Mouse (Mus musculus) forebrain, embryonic 14.5 days (tissue): ENCODE data around the gene Apoc2. TPM values are rescaled to one million over a fixed set of nuclear protein-coding genes. Genes with fewer than 3 reads are reported as not detected.

Experiments
- ATAC-seq: fragments of 200-750 bp; cut with Nextera tagmentation; 2 replicates; pipeline ENCODE4 v1.8.0; 2017; ENCODE audit warnings: mild to moderate bottlenecking, moderate library complexity
- DNase-seq: peaks from one replicate; pipeline ENCODE4 v3.0.0-alpha.2; 2015; ENCODE audit warnings: low spot score
- H3K27ac ChIP-seq: fragments of 300-500 bp; sonication (generic); 2 replicates; pipeline ENCODE4 v1.5.1; 2014; ENCODE audit warnings: low read depth, mild to moderate bottlenecking, control low read depth, low read length, moderate library complexity
- H3K27me3 ChIP-seq: fragments of 300-500 bp; sonication (generic); replicated peaks from 2 replicates; pipeline ENCODE4 v1.6.1; 2014; ENCODE audit warnings: low read length, control low read depth, mixed read lengths; ENCODE audit not compliant: control insufficient read depth, insufficient read depth
- H3K36me3 ChIP-seq: fragments of 300-500 bp; sonication (generic); 2 replicates; pipeline ENCODE4 v1.6.1; 2014; ENCODE audit warnings: low read length, control low read depth; ENCODE audit not compliant: control insufficient read depth, insufficient read depth
- H3K4me1 ChIP-seq: fragments of 300-500 bp; sonication (generic); 2 replicates; pipeline ENCODE4 v1.6.1; 2014; ENCODE audit warnings: antibody characterized with exemption, low read length, control low read depth; ENCODE audit not compliant: control insufficient read depth, insufficient read depth
- H3K4me2 ChIP-seq: fragments of 300-500 bp; sonication (generic); 2 replicates; pipeline ENCODE4 v1.6.1; 2014; ENCODE audit warnings: mild to moderate bottlenecking, control low read depth, low read length
- H3K4me3 ChIP-seq: fragments of 300-500 bp; sonication (generic); 2 replicates; pipeline ENCODE4 v1.5.1; 2014; ENCODE audit warnings: low read depth, low read length, control low read depth
- H3K9ac ChIP-seq: fragments of 300-500 bp; sonication (generic); 2 replicates; pipeline ENCODE4 v1.6.1; 2014; ENCODE audit warnings: mild to moderate bottlenecking, low read length, control low read depth, moderate library complexity
- H3K9me3 ChIP-seq: fragments of 300-500 bp; sonication (generic); replicated peaks from 2 replicates; pipeline ENCODE4 v1.6.1; 2016; ENCODE audit warnings: low read length, control low read depth, mixed read lengths; ENCODE audit not compliant: control insufficient read depth
- WGBS: fragments of 180-500 bp; shearing (Covaris S2); extraction: QIAGEN DNeasy Blood & Tissue Kit; methylation state at CpG from one replicate; pipeline ENCODE4 v1.1.7; 2014; 5-methylcytosine and 5-hydroxymethylcytosine counted together
- polyA plus RNA-seq: library from polyadenylated mRNA; unstranded; fragments of >200 nt; fragmentation: Nextera tagmentation; extraction: Ambion mirVana; gene quantifications from 2 replicates; pipeline ENCODE4 v1.2.1, GENCODE M21; 2014

Apoc2 gene
- polyA plus RNA-seq, 1 experiment from 2014 or later: not detected

DNA sequence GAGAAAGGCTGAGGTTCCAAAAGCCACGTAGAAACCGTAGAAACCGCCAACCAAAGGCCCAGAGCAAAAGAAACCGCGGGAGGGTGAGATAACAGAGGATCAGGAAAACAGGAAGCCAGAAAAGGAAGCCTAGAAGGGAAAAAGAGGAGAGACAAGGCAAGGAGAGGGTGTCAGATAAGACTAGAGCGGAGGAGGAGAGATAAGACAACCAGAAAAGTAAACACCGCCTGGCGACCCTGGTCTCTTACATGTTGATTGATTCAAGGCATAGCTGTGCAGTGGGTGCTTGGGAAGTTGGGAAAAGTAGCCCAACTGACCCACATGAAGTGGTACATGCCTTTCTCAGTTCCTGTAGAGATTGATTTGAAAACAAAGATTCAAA, 17.5 kb upstream of the Apoc2 start:
- Histone ChIP-seq H3K36me3 (no peaks in the 10 kb centered on the region), H3K9ac (no peak overlapping the region), H3K27ac (no peak overlapping the region), H3K27me3 (no peaks in the 10 kb centered on the region), H3K4me2 (no peak overlapping the region), H3K4me3 (no peak overlapping the region), H3K9me3 (no peaks in the 10 kb centered on the region), H3K4me1 (peaks cover 4% of the 10 kb centered on the region; the same call in 1 of the 2 replicates)
- ATAC-seq (no peak), DNase-seq (no peak)
- 63% methylated on average over 8 of the region's 8 CpGs for WGBS

DNA sequence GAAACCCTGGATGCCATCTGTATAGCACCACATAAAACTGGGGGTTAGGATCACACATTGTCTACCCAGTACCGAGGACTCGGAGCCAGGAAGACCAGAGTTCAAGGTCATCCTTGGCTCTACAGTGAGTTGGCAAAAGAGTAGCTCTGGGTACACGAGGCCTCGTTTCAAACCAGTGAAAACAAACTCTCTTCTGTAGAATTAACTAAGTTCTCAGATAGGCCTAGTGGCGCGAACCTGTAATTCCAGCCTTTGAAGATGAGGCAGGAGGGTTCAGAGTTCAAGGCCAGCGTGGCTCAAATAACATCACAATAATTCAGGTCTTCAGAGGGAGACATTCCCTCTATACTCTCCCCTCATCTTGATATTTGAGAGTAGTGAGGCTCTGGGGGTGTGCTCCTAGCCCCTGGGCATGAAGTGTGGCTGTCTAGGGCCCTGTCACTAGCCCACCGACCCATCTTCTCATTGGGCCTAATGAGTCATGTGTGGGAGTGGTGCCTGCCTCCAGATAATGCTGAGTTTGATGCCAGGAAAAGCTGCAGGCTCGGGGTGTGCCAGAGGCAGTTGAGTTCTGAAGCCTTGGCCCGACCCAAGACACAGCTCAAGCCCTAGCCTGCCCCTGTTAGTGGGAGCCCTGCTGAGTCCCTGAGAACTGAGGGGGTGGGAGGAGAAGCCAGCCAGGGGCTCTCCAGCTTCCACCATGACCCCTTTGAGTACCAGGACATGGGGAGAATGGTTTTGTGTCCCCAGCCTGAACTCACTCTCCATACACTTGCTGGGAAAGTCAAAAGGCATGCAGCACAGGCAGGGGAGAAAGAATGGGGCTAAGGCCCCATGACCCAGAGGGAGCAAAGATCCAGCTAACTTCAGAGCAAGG, 16.8 kb upstream of the Apoc2 start:
- WGBS: 89% methylated on average over 10 of the region's 10 CpGs
- Histone ChIP-seq H3K4me3 (no peak overlapping the region), H3K9me3 (no peaks in the 10 kb centered on the region), H3K27me3 (no peaks in the 10 kb centered on the region), H3K27ac (no peak overlapping the region), H3K36me3 (no peaks in the 10 kb centered on the region), H3K4me2 (no peak overlapping the region), H3K4me1 (peaks cover 4% of the 10 kb centered on the region; the same call in 1 of the 2 replicates), H3K9ac (no peak overlapping the region)
- no peak for DNase-seq
- ATAC-seq: no peak

DNA sequence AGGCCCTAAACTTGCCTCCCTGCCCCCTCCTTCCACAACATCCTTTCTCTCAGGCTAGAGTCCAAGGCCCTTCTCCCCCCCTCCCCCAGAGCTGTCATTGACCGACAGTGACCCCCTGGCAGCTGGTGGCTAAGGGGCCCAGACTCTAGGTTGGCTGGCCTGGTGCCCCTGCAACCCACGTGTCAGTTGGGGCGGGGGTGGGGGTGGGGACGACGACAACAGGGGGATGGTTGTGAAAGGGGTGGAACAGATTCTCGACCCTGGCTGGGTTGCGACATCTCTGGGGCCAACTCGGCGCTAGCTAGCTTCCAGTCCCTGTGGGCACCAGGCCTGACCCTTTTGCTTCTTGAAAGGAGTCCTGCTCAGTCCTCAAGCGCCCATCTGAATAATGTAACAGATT, 15.7 kb upstream of the Apoc2 start:
- Histone ChIP-seq H3K4me1 (0 out of 2 replicates have a peak, but pooled peaks cover under 1% of the 10 kb centered on the region), H3K4me3 (no peak overlapping the region), H3K9ac (no peak overlapping the region), H3K9me3 (no peaks in the 10 kb centered on the region), H3K27me3 (no peaks in the 10 kb centered on the region), H3K4me2 (no peak overlapping the region), H3K36me3 (no peaks in the 10 kb centered on the region), H3K27ac (no peak overlapping the region)
- DNase-seq: no peak
- 35% methylated on average over 10 of the region's 10 CpGs for WGBS
- no peak for ATAC-seq

DNA sequence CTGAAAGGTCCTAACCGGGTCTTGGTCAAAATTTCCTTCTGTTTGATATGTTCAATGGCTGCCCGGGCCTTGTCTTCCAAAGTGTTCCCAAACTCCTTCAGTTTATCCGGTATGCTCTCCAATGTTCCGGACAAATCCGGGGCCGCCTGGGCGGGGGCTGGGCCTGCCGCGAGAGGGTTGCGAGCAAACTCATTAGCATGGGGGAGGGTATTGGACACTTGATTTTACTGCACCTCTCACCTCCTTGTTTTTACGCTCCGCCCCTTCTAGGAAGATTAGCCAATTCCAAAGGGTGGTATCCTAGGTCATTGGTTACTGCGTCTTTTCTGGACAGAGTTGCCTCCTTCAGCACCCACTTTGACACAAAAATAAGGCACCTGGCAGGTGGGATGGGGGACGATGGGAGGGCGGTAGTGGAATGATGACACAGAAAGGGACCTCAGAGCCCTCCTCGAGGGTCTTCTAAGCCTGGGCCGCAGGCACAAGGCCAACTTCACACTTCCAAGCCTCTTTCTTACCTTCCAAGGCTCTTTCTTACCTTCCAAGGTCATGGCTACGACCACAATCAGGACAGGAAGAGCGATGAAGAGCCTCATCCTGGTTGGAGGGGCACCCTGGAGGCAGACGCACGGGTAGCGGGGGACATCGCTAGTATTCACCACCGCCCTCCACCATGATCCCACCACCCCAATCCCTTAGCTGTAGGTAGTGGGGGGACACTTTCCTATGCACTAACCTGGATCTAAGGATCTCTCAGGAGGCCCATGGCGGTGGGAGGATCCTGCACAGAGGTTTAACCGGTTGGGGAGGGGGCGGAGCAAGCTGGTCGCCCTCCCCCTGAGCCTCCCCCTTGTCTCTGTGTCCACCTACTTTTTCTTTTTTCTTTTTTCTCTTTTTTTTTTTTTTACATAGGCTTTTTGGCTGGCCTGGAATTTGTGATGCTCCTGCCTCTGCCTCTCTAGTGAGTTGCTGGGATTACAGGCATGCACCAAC, 14.4 kb upstream of the Apoc2 start, which contains the start of gene Apoc1:
Gene Apoc1, minus strand, starts transcription at position 788 of the 993 bp plus-strand sequence.
- Histone ChIP-seq H3K27me3 (no peaks in the 10 kb centered on the region), H3K36me3 (no peaks in the 10 kb centered on the region), H3K27ac (no peak within 1 kb of the TSS), H3K4me1 (no peaks in the 10 kb centered on the region), H3K9me3 (no peaks in the 10 kb centered on the region), H3K4me2 (no peak within 1 kb of the TSS), H3K4me3 (no peak within 1 kb of the TSS), H3K9ac (no peak within 1 kb of the TSS)
- DNase-seq (no peak), ATAC-seq (no peak)
- 51% methylated on average over 28 of the region's 28 CpGs for WGBS

DNA sequence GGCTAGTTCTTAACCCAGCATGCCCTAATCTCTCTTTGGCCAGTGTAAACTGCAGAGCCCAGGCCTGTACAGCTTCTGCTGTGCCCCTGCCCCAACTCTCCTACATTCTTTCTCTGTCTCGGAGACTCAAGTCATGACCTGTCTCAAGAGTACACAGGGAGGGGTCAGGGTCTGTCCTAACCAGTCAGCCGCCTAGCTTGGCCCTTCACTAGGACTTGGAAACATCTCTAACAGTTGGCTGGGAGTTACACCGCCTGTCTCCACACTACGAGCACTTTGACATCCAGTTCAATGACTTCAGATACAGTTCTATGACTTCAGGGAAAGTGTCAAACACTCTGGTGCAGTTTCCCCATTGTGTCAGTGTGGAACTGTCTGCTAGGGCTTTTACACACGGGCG, 13.7 kb upstream of the Apoc2 start:
- no peak overlapping the region for H3K4me2 ChIP-seq
- no peak overlapping the region for H3K27ac ChIP-seq
- no peaks in the 10 kb centered on the region for H3K36me3 ChIP-seq
- no peaks in the 10 kb centered on the region for H3K4me1 ChIP-seq
- no peaks in the 10 kb centered on the region for H3K27me3 ChIP-seq
- no peaks in the 10 kb centered on the region for H3K9me3 ChIP-seq
- no peak overlapping the region for H3K4me3 ChIP-seq
- H3K9ac ChIP-seq: no peak overlapping the region
- ATAC-seq: no peak
- no peak for DNase-seq
- 78% methylated on average over 6 of the region's 6 CpGs for WGBS

DNA sequence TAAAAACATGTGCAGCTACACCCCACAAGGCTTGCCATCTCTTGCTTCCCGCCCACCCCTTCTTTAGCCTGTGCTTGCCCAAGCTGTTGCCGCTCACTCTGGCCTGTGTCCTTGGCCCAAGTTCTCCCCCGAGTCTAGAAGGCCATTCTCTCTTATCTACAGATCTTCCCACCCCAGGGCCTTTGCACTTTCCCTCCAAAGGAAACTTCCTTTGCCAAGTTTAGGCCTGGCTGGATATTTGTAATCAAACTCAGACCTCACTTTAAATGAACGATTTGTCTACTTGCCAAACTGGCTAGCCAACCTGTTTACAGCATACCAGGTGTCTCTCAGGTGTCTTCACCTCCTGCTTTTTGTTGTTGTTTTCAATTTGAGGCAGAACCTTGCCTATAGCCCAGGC, 13.1 kb upstream of the Apoc2 start:
- ATAC-seq (no peak), DNase-seq (no peak)
- 82% methylated on average over 4 of the region's 4 CpGs for WGBS
- Histone ChIP-seq H3K36me3 (no peaks in the 10 kb centered on the region), H3K4me1 (no peaks in the 10 kb centered on the region), H3K27me3 (no peaks in the 10 kb centered on the region), H3K4me3 (no peak overlapping the region), H3K4me2 (no peak overlapping the region), H3K27ac (no peak overlapping the region), H3K9ac (no peak overlapping the region), H3K9me3 (no peaks in the 10 kb centered on the region)

DNA sequence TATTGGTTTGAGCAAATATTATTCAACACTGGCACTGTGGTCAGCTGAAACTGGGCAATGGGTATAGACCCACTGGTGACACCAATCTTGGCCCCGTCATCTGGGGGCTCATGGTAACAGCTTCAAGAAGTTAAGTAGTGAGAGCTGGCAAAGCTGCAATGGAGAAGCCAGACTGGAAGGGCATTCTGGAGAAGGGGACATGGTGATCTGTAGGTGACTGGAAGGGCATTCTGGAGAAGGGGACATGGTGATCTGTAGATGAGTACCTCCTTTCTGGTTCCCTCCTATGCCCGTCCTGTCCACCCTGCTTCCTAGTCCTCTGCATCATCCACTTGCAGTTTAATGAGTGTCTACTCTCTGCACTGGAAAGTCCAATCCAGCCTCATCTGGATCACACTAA, 10.9 kb upstream of the Apoc2 start:
- Histone ChIP-seq H3K9ac (no peak overlapping the region), H3K27ac (no peak overlapping the region), H3K27me3 (no peaks in the 10 kb centered on the region), H3K36me3 (no peaks in the 10 kb centered on the region), H3K4me1 (no peaks in the 10 kb centered on the region), H3K4me3 (no peak overlapping the region), H3K9me3 (no peaks in the 10 kb centered on the region), H3K4me2 (no peak overlapping the region)
- DNase-seq: no peak
- WGBS: 96% methylated on average over 2 of the region's 2 CpGs
- no peak for ATAC-seq

DNA sequence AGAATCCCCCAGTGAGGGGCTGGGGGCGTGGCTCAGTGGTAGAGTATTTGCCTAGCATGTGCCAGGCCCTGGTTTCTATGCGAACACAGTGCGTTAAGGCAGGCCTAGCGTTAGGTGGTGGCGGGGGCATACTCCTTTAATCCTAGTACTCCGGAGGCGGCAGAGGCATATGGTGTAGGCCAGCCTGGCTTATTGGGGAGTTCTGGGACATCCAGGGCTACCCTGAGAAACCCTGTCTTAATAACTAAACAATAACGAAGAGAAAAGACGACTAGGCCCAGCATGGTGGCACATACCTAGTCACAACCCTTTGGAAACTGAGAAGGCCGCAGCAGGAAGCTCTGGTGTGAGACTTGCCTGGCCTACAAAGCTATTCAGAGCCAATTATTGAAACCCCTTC, 10.4 kb upstream of the Apoc2 start:
- no peaks in the 10 kb centered on the region for H3K27me3 ChIP-seq
- 89% methylated on average over 10 of the region's 10 CpGs for WGBS
- no peak overlapping the region for H3K9ac ChIP-seq
- H3K4me1 ChIP-seq: no peaks in the 10 kb centered on the region
- H3K9me3 ChIP-seq: no peaks in the 10 kb centered on the region
- no peak overlapping the region for H3K27ac ChIP-seq
- H3K4me3 ChIP-seq: no peak overlapping the region
- no peaks in the 10 kb centered on the region for H3K36me3 ChIP-seq
- ATAC-seq (no peak), DNase-seq (no peak)
- H3K4me2 ChIP-seq: no peak overlapping the region
